Mouse (Mus musculus) limb, embryonic 15.5 days (tissue): ENCODE measurements around the gene Nav2. TPM values are rescaled to one million over a fixed set of nuclear protein-coding genes. Genes with fewer than 3 reads are reported as not detected.

Experiments
- ATAC-seq: fragments of 200-750 bp; cut with Nextera tagmentation; 2 replicates; pipeline ENCODE4 v1.8.0; 2017; ENCODE audit warnings: low read depth, moderate TSS enrichment; ENCODE audit not compliant: insufficient number of reproducible peaks, low FRiP score, low TSS enrichment
- H3K27ac ChIP-seq: fragments of 300-500 bp; sonication (generic); 2 replicates; pipeline ENCODE4 v1.5.1; 2015; ENCODE audit warnings: moderate library complexity, mild to moderate bottlenecking, inconsistent platforms
- H3K27me3 ChIP-seq: fragments of 300-500 bp; sonication (generic); 2 replicates; pipeline ENCODE4 v1.6.1; 2015; ENCODE audit warnings: inconsistent platforms
- H3K36me3 ChIP-seq: fragments of 300-500 bp; sonication (generic); 2 replicates; pipeline ENCODE4 v1.6.1; 2015; ENCODE audit warnings: inconsistent platforms
- H3K4me1 ChIP-seq: fragments of 300-500 bp; sonication (generic); 2 replicates; pipeline ENCODE4 v1.6.1; 2015; ENCODE audit warnings: inconsistent platforms
- H3K4me2 ChIP-seq: fragments of 300-500 bp; sonication (generic); 2 replicates; pipeline ENCODE4 v1.6.1; 2015; ENCODE audit warnings: mild to moderate bottlenecking, inconsistent platforms
- H3K4me3 ChIP-seq: fragments of 300-500 bp; sonication (generic); 2 replicates; pipeline ENCODE4 v1.5.1; 2015; ENCODE audit warnings: mild to moderate bottlenecking, inconsistent platforms
- H3K9ac ChIP-seq: fragments of 300-500 bp; sonication (generic); 2 replicates; pipeline ENCODE4 v1.6.1; 2015; ENCODE audit warnings: inconsistent platforms
- H3K9me3 ChIP-seq: fragments of 300-500 bp; sonication (generic); 2 replicates; pipeline ENCODE4 v1.6.1; 2016; ENCODE audit warnings: inconsistent platforms
- WGBS: fragments of 180-500 bp; shearing (Covaris S2); methylation state at CpG from one replicate; pipeline ENCODE4 v1.1.7; 2015; 5-methylcytosine and 5-hydroxymethylcytosine counted together
- polyA plus RNA-seq: library from polyadenylated mRNA; unstranded; fragments of >200 nt; fragmentation: Nextera tagmentation; extraction: Ambion mirVana; gene quantifications from 2 replicates; pipeline ENCODE4 v1.2.1, GENCODE M21; 2015

Nav2 gene
- polyA plus RNA-seq, 1 experiment from 2014 or later = 17.3 TPM

GRCm38 (mm10) chr7:49242261-49242660, 333.7 kb downstream of the Nav2 start:
- 54% methylated on average over 5 of the region's 5 CpGs for WGBS
- Histone ChIP-seq H3K27ac (no peak overlapping the region), H3K36me3 (no peaks in the 10 kb centered on the region), H3K27me3 (peaks cover 23% of the 10 kb centered on the region), H3K4me2 (no peak overlapping the region), H3K4me1 (peaks cover 18% of the 10 kb centered on the region), H3K9ac (no peak overlapping the region), H3K9me3 (no peaks in the 10 kb centered on the region), H3K4me3 (no peak overlapping the region)
- no peak for ATAC-seq

- 81% methylated on average over 4 of the region's 4 CpGs for WGBS
- H3K4me2 ChIP-seq = no peak overlapping the region
- H3K27ac ChIP-seq = no peak overlapping the region
- no peak overlapping the region for H3K4me3 ChIP-seq
- no peak for ATAC-seq
- no peak overlapping the region for H3K9ac ChIP-seq
- H3K9me3 ChIP-seq = no peaks in the 10 kb centered on the region
- H3K27me3 ChIP-seq = peaks cover 31% of the 10 kb centered on the region
- peaks cover 27% of the 10 kb centered on the region for H3K4me1 ChIP-seq
- H3K36me3 ChIP-seq = no peaks in the 10 kb centered on the region
Measured at GRCm38 (mm10) chr7:49243079-49243478, 334.6 kb downstream of the Nav2 start.

GRCm38 (mm10) chr7:49245537-49246239, 337.2 kb downstream of the Nav2 start:
- Histone ChIP-seq H3K4me2 (peak overlapping the region; percentile 99), H3K4me3 (peak overlapping the region; percentile 62), H3K9ac (peak overlapping the region; percentile 52), H3K9me3 (no peaks in the 10 kb centered on the region), H3K36me3 (no peaks in the 10 kb centered on the region), H3K27ac (peak overlapping the region; percentile 61), H3K4me1 (peaks cover 42% of the 10 kb centered on the region), H3K27me3 (peaks cover 49% of the 10 kb centered on the region)
- ATAC-seq = peak; percentile 90
- WGBS = under 1% methylated on average over 65 of the region's 68 CpGs

GRCm38 (mm10) chr7:49246240-49246578, 337.7 kb downstream of the Nav2 start:
- Histone ChIP-seq H3K4me2 (peak overlapping the region; percentile 99), H3K36me3 (no peaks in the 10 kb centered on the region), H3K4me3 (peak overlapping the region; percentile 62), H3K27ac (no peak overlapping the region), H3K27me3 (peaks cover 49% of the 10 kb centered on the region), H3K4me1 (peaks cover 44% of the 10 kb centered on the region), H3K9me3 (no peaks in the 10 kb centered on the region), H3K9ac (peak overlapping the region; percentile 35)
- ATAC-seq = no peak
- under 1% methylated on average over 31 of the region's 31 CpGs for WGBS

- H3K4me2 ChIP-seq = peak overlapping the region; percentile 99
- WGBS = 2% methylated on average over 50 of the region's 50 CpGs
- H3K4me3 ChIP-seq = peak overlapping the region; percentile 62
- no peak for ATAC-seq
- H3K27ac ChIP-seq = no peak overlapping the region
- no peaks in the 10 kb centered on the region for H3K36me3 ChIP-seq
- peaks cover 44% of the 10 kb centered on the region for H3K4me1 ChIP-seq
- H3K9me3 ChIP-seq = no peaks in the 10 kb centered on the region
- peak overlapping the region; percentile 35 for H3K9ac ChIP-seq
- H3K27me3 ChIP-seq = peaks cover 47% of the 10 kb centered on the region
Measured at GRCm38 (mm10) chr7:49246584-49247481, 338.3 kb downstream of the Nav2 start.

GRCm38 (mm10) chr7:49247744-49248331, 339.3 kb downstream of the Nav2 start:
- H3K9me3 ChIP-seq = no peaks in the 10 kb centered on the region
- peaks cover 47% of the 10 kb centered on the region for H3K27me3 ChIP-seq
- WGBS = 14% methylated on average over 8 of the region's 8 CpGs
- no peak overlapping the region for H3K27ac ChIP-seq
- peaks cover 44% of the 10 kb centered on the region for H3K4me1 ChIP-seq
- H3K4me3 ChIP-seq = peak overlapping the region; percentile 62
- no peaks in the 10 kb centered on the region for H3K36me3 ChIP-seq
- no peak for ATAC-seq
- peak overlapping the region; percentile 99 for H3K4me2 ChIP-seq
- no peak overlapping the region for H3K9ac ChIP-seq

- Histone ChIP-seq H3K4me1 (peaks cover 44% of the 10 kb centered on the region), H3K9ac (no peak overlapping the region)
Measured at GRCm38 (mm10) chr7:49248333-49249086, 340.0 kb downstream of the Nav2 start.

GRCm38 (mm10) chr7:49249462-49249861, 340.9 kb downstream of the Nav2 start:
- WGBS = 74% methylated on average over 2 of the region's 2 CpGs
- H3K27ac ChIP-seq = no peak overlapping the region
- H3K4me2 ChIP-seq = no peak overlapping the region
- no peak overlapping the region for H3K9ac ChIP-seq
- peaks cover 41% of the 10 kb centered on the region for H3K27me3 ChIP-seq
- no peak for ATAC-seq
- no peak overlapping the region for H3K4me3 ChIP-seq
- H3K4me1 ChIP-seq = peaks cover 44% of the 10 kb centered on the region
- no peaks in the 10 kb centered on the region for H3K9me3 ChIP-seq
- no peaks in the 10 kb centered on the region for H3K36me3 ChIP-seq

More at GRCm38 (mm10) chr7:49248333-49249086, 340.0 kb downstream of the Nav2 start:
- H3K27ac ChIP-seq = no peak overlapping the region
- peak overlapping the region; percentile 62 for H3K4me3 ChIP-seq
- 38% methylated on average over 14 of the region's 14 CpGs for WGBS
- H3K27me3 ChIP-seq = peaks cover 47% of the 10 kb centered on the region
- H3K4me2 ChIP-seq = peak overlapping the region; percentile 99
- no peak for ATAC-seq
- no peaks in the 10 kb centered on the region for H3K9me3 ChIP-seq
- H3K36me3 ChIP-seq = no peaks in the 10 kb centered on the region

GRCm38 (mm10) chr7:49249996-49250395, 341.5 kb downstream of the Nav2 start:
- Histone ChIP-seq H3K27me3 (peaks cover 39% of the 10 kb centered on the region), H3K36me3 (no peaks in the 10 kb centered on the region), H3K4me1 (peaks cover 44% of the 10 kb centered on the region), H3K27ac (no peak overlapping the region), H3K9ac (no peak overlapping the region), H3K4me3 (no peak overlapping the region), H3K9me3 (no peaks in the 10 kb centered on the region), H3K4me2 (no peak overlapping the region)
- 14% methylated on average over 9 of the region's 9 CpGs for WGBS
- ATAC-seq = no peak

GRCm38 (mm10) chr7:49250581-49251307, 342.2 kb downstream of the Nav2 start:
- no peak overlapping the region for H3K4me3 ChIP-seq
- H3K4me2 ChIP-seq = no peak overlapping the region
- H3K4me1 ChIP-seq = peaks cover 39% of the 10 kb centered on the region
- H3K27ac ChIP-seq = no peak overlapping the region
- no peaks in the 10 kb centered on the region for H3K9me3 ChIP-seq
- ATAC-seq = no peak
- 83% methylated on average over 13 of the region's 13 CpGs for WGBS
- H3K9ac ChIP-seq = no peak overlapping the region
- H3K36me3 ChIP-seq = no peaks in the 10 kb centered on the region
- peaks cover 39% of the 10 kb centered on the region for H3K27me3 ChIP-seq

- no peak for ATAC-seq
- peaks cover 38% of the 10 kb centered on the region for H3K4me1 ChIP-seq
- 58% methylated on average over 10 of the region's 10 CpGs for WGBS
Measured at GRCm38 (mm10) chr7:49251308-49251638, 342.8 kb downstream of the Nav2 start.

More at GRCm38 (mm10) chr7:49251308-49251638, 342.8 kb downstream of the Nav2 start:
- H3K9me3 ChIP-seq = no peaks in the 10 kb centered on the region
- no peak overlapping the region for H3K4me3 ChIP-seq
- H3K27me3 ChIP-seq = peaks cover 36% of the 10 kb centered on the region
- H3K36me3 ChIP-seq = no peaks in the 10 kb centered on the region
- no peak overlapping the region for H3K27ac ChIP-seq
- no peak overlapping the region for H3K4me2 ChIP-seq
- H3K9ac ChIP-seq = no peak overlapping the region
